Mouse (Mus musculus): Measurements from ENCODE around the gene Cmtm4.

Cmtm4 gene

GRCm38 (mm10) chr8:104395703-104396357, at the start of gene Cmtm4:
Cmtm4 (minus strand) TSS chr8:104395807.
- DNase-seq (ENCODE audit: low spot score): peak; percentile 84

GRCm38 (mm10) chr8:104445248-104445647, 49.6 kb upstream of the Cmtm4 start:
- no peak for DNase-seq (ENCODE audit: low spot score)

GRCm38 (mm10) chr8:104443125-104443679, 47.6 kb upstream of the Cmtm4 start:
- no peak for DNase-seq (ENCODE audit: low spot score)

GRCm38 (mm10) chr8:104442299-104443124, 46.9 kb upstream of the Cmtm4 start, which contains the start of gene Dync1li2:
Dync1li2 (minus strand) TSS chr8:104443047.
- DNase-seq (ENCODE audit: low spot score): peak; percentile 97

GRCm38 (mm10) chr8:104441613-104442012, 46.0 kb upstream of the Cmtm4 start:
- DNase-seq (ENCODE audit: low spot score): no peak

- no peak for DNase-seq (ENCODE audit: low spot score)
These were observed 43.9 kb upstream of the Cmtm4 start for GRCm38 (mm10) chr8:104439461-104439860.

GRCm38 (mm10) chr8:104437494-104438135, 42.0 kb upstream of the Cmtm4 start:
- DNase-seq (ENCODE audit: low spot score): no peak

GRCm38 (mm10) chr8:104436591-104436990, 41.0 kb upstream of the Cmtm4 start:
- no peak for DNase-seq (ENCODE audit: low spot score)

- peak; percentile 97 for DNase-seq (ENCODE audit: low spot score)
These were observed 40.4 kb upstream of the Cmtm4 start for GRCm38 (mm10) chr8:104436038-104436437.

GRCm38 (mm10) chr8:104434826-104435354, 39.3 kb upstream of the Cmtm4 start:
- no peak for DNase-seq (ENCODE audit: low spot score)

- no peak for DNase-seq (ENCODE audit: low spot score)
These were observed 38.7 kb upstream of the Cmtm4 start for GRCm38 (mm10) chr8:104434275-104434674.

GRCm38 (mm10) chr8:104433191-104433842, 37.7 kb upstream of the Cmtm4 start:
- peak; percentile 29 for DNase-seq (ENCODE audit: low spot score)

- DNase-seq (ENCODE audit: low spot score): peak; percentile 6
These were observed 37.0 kb upstream of the Cmtm4 start for GRCm38 (mm10) chr8:104432656-104433055.

- DNase-seq (ENCODE audit: low spot score): no peak
These were observed 34.6 kb upstream of the Cmtm4 start for GRCm38 (mm10) chr8:104430230-104430629.

- no peak for DNase-seq (ENCODE audit: low spot score)
These were observed 32.1 kb upstream of the Cmtm4 start for GRCm38 (mm10) chr8:104427703-104428102.

GRCm38 (mm10) chr8:104422313-104422712, 26.7 kb upstream of the Cmtm4 start:
- DNase-seq (ENCODE audit: low spot score): no peak

GRCm38 (mm10) chr8:104416022-104416421, 20.4 kb upstream of the Cmtm4 start:
- DNase-seq (ENCODE audit: low spot score): no peak

- DNase-seq (ENCODE audit: low spot score): no peak
These were observed 18.6 kb upstream of the Cmtm4 start for GRCm38 (mm10) chr8:104414204-104414603.

GRCm38 (mm10) chr8:104413770-104414169, 18.2 kb upstream of the Cmtm4 start:
- no peak for DNase-seq (ENCODE audit: low spot score)

GRCm38 (mm10) chr8:104412805-104413532, 17.4 kb upstream of the Cmtm4 start:
- no peak for DNase-seq (ENCODE audit: low spot score)

- no peak for DNase-seq (ENCODE audit: low spot score)
These were observed 16.4 kb upstream of the Cmtm4 start for GRCm38 (mm10) chr8:104411972-104412371.
